Mouse (Mus musculus): Measurements from ENCODE around the gene Cyth3. TPM values are rescaled to one million over a fixed set of nuclear protein-coding genes. Genes with fewer than 3 reads are reported as not detected.

Cyth3 gene
- polyA plus RNA-seq, 1 experiment: 23.9 TPM

DNA sequence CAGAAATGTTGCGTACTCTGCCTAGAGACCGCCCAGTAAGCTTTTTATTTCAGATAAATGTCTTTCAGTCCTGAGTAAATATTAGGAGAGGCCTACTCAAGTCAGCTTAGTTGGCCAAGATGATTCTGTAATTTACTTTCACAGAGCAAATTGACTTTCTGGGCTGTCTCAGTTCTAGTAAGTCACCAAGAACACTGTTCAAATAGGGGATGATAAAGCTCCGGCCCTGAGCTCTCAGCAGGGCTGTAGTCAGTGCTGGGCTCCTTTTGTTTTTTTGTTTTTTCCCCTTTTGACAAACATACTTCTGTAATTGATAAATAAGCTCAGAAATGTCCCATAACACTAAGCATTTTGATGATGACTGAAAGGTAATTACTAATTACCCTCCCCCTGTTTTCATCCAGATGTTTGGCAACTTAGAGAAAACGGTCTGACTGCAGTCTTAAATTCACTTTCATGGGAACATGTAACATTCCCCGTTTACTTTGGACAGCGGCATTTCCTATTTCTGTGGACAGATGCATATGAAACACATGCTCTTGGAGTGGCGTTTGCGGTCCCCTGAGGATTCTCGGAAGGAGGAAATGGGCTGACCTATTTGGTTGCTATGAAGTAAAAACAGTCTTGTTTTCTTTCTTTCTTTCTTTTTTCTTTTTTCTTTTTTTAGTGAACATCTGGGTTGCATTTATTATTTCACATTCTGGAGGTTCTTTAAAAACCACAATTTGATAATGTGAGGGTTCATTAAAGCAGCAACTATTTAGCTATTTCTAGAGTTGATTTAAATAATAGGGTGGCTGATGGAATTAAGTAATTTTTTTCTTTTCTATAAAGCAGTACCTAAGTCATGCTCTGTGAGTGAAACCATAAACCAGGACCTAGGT is 10.7 kb downstream of the Cyth3 start:
- no peak for TF ChIP-seq CTCF (IDR thresholded peaks at IDR 0.05; ENCODE audit: control insufficient read depth, insufficient read depth, insufficient read length)
- TF ChIP-seq CEBPB (IDR thresholded peaks at IDR 0.05; ENCODE audit: low read depth): no peak
- TF ChIP-seq FOSL1 (IDR thresholded peaks at IDR 0.05; ENCODE audit: insufficient read depth, low read length, poor library complexity, severe bottlenecking): no peak
- no peak for TF ChIP-seq MYOG (IDR thresholded peaks at IDR 0.05; ENCODE audit: control insufficient read depth, extremely low read depth, insufficient read length)
- TF ChIP-seq MYOD1 (IDR thresholded peaks at IDR 0.05; ENCODE audit: control insufficient read depth, insufficient read length, low read depth): no peak
- TF ChIP-seq MAX (IDR thresholded peaks at IDR 0.05): peak; percentile 80
- Histone ChIP-seq H3K79me2 (ENCODE audit: control insufficient read depth, insufficient read depth) (peaks cover 92% of the 10 kb centered on the region), H3K79me3 (ENCODE audit: low read depth) (peaks cover 71% of the 10 kb centered on the region), H3K36me3 (ENCODE audit: control insufficient read depth, insufficient read depth) (peaks cover 17% of the 10 kb centered on the region), H3K27me3 (ENCODE audit: control insufficient read depth, insufficient read depth, insufficient read length) (no peaks in the 10 kb centered on the region), H3K4me3 (ENCODE audit: insufficient read depth, poor library complexity, severe bottlenecking) (no peak overlapping the region), H3ac (ENCODE audit: control insufficient read depth, insufficient read length, low read depth) (no peak overlapping the region)

- Histone ChIP-seq H3ac (ENCODE audit: control insufficient read depth, insufficient read length, low read depth) (peak overlapping the region; percentile 10), H3K4me3 (ENCODE audit: insufficient read depth, poor library complexity, severe bottlenecking) (no peak overlapping the region), H3K27me3 (ENCODE audit: control insufficient read depth, insufficient read depth, insufficient read length) (no peaks in the 10 kb centered on the region), H3K79me3 (ENCODE audit: low read depth) (peaks cover 68% of the 10 kb centered on the region), H3K36me3 (ENCODE audit: control insufficient read depth, insufficient read depth) (peaks cover 17% of the 10 kb centered on the region), H3K79me2 (ENCODE audit: control insufficient read depth, insufficient read depth) (peaks cover 86% of the 10 kb centered on the region)
- no peak for TF ChIP-seq CEBPB (IDR thresholded peaks at IDR 0.05; ENCODE audit: low read depth)
- no peak for TF ChIP-seq FOSL1 (IDR thresholded peaks at IDR 0.05; ENCODE audit: insufficient read depth, low read length, poor library complexity, severe bottlenecking)
- no peak for TF ChIP-seq CTCF (IDR thresholded peaks at IDR 0.05; ENCODE audit: control insufficient read depth, insufficient read depth, insufficient read length)
- TF ChIP-seq USF1 (IDR thresholded peaks at IDR 0.05; ENCODE audit: low read depth): no peak
- TF ChIP-seq MYOD1 (IDR thresholded peaks at IDR 0.05; ENCODE audit: control insufficient read depth, insufficient read length, low read depth): no peak
Measured at GRCm38 (mm10) chr5:143633558-143633871, 11.3 kb downstream of the Cyth3 start.

DNA sequence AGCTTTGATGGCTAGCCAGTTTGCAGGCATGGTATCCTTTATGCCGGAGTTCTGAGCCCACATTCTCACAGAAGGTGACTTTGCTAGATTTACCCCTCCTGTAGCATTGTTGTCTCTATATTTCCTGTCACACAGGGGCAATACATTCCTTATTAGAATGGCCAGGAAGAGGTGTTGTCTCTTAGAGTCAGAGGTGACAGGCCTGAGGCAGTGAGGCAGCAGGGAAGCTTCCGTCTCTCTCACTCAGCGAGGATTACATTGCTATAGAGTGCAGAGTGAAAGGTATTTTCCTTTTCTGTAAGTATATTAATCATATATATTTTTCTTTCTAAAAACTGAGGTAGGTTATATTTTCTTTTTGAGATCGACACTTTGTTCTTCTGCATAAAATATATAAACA is 11.6 kb downstream of the Cyth3 start:
- H3K36me3 ChIP-seq (ENCODE audit: control insufficient read depth, insufficient read depth): peaks cover 17% of the 10 kb centered on the region
- TF ChIP-seq USF1 (IDR thresholded peaks at IDR 0.05; ENCODE audit: low read depth): no peak

DNA sequence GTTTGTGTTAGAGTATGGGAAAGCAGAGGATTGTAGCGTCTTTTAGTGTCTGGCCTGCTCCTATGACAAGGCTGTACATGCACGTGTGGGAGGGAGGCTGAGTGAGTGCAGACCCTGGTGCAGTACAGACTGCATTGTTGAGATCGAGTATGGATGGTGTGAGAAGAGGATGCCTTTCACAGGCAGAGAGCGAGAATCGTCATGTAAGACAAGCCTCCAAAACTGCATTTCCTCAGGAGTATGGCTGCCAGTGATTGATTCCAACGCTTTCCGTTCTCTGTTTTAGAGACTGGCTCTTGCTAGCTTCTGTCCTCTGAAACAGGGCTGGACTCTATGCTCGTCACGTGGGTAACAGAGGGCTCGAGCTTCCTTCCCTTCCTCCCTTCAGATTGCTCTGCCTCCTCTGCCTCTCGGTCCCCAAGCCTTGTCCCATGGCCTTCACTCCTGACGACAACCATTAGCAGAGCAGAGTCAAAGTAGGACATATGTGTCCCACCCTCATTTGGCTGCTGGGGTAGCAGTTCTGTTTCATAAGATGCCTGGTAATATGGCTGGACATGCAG is 12.4 kb downstream of the Cyth3 start:
- TF ChIP-seq FOSL1 (IDR thresholded peaks at IDR 0.05; ENCODE audit: insufficient read depth, low read length, poor library complexity, severe bottlenecking): no peak
- TF ChIP-seq CEBPB (IDR thresholded peaks at IDR 0.05; ENCODE audit: low read depth): no peak
- TF ChIP-seq CTCF (IDR thresholded peaks at IDR 0.05; ENCODE audit: control insufficient read depth, insufficient read depth, insufficient read length): no peak
- TF ChIP-seq MAX (IDR thresholded peaks at IDR 0.05): no peak
- TF ChIP-seq MYOD1 (IDR thresholded peaks at IDR 0.05; ENCODE audit: control insufficient read depth, insufficient read length, low read depth): no peak
- TF ChIP-seq USF1 (IDR thresholded peaks at IDR 0.05; ENCODE audit: low read depth): no peak
- H3ac ChIP-seq (ENCODE audit: control insufficient read depth, insufficient read length, low read depth): no peak overlapping the region

More for the DNA sequence above, 11.6 kb downstream of the Cyth3 start:
- Histone ChIP-seq H3K79me2 (ENCODE audit: control insufficient read depth, insufficient read depth) (peaks cover 83% of the 10 kb centered on the region), H3K27me3 (ENCODE audit: control insufficient read depth, insufficient read depth, insufficient read length) (no peaks in the 10 kb centered on the region), H3K79me3 (ENCODE audit: low read depth) (peaks cover 65% of the 10 kb centered on the region), H3K4me3 (ENCODE audit: insufficient read depth, poor library complexity, severe bottlenecking) (no peak overlapping the region), H3ac (ENCODE audit: control insufficient read depth, insufficient read length, low read depth) (peak overlapping the region; percentile 10)

GRCm38 (mm10) chr5:143635358-143635757 is 13.1 kb downstream of the Cyth3 start:
- peaks cover 14% of the 10 kb centered on the region for H3K36me3 ChIP-seq (ENCODE audit: control insufficient read depth, insufficient read depth)
- no peak overlapping the region for H3ac ChIP-seq (ENCODE audit: control insufficient read depth, insufficient read length, low read depth)
- H3K79me2 ChIP-seq (ENCODE audit: control insufficient read depth, insufficient read depth): peaks cover 83% of the 10 kb centered on the region
- no peak for TF ChIP-seq FOSL1 (IDR thresholded peaks at IDR 0.05; ENCODE audit: insufficient read depth, low read length, poor library complexity, severe bottlenecking)
- TF ChIP-seq CTCF (IDR thresholded peaks at IDR 0.05; ENCODE audit: control insufficient read depth, insufficient read depth, insufficient read length): no peak
- TF ChIP-seq USF1 (IDR thresholded peaks at IDR 0.05; ENCODE audit: low read depth): no peak
- TF ChIP-seq MAX (IDR thresholded peaks at IDR 0.05): no peak
- TF ChIP-seq MYOD1 (IDR thresholded peaks at IDR 0.05; ENCODE audit: control insufficient read depth, insufficient read length, low read depth): no peak
- no peak for TF ChIP-seq CEBPB (IDR thresholded peaks at IDR 0.05; ENCODE audit: low read depth)
- TF ChIP-seq MYOG (IDR thresholded peaks at IDR 0.05; ENCODE audit: control insufficient read depth, extremely low read depth, insufficient read length): no peak
- peaks cover 62% of the 10 kb centered on the region for H3K79me3 ChIP-seq (ENCODE audit: low read depth)
- H3K4me3 ChIP-seq (ENCODE audit: insufficient read depth, poor library complexity, severe bottlenecking): no peak overlapping the region
- no peaks in the 10 kb centered on the region for H3K27me3 ChIP-seq (ENCODE audit: control insufficient read depth, insufficient read depth, insufficient read length)

More for the DNA sequence above, 12.4 kb downstream of the Cyth3 start:
- peaks cover 83% of the 10 kb centered on the region for H3K79me2 ChIP-seq (ENCODE audit: control insufficient read depth, insufficient read depth)
- peaks cover 62% of the 10 kb centered on the region for H3K79me3 ChIP-seq (ENCODE audit: low read depth)
- peaks cover 17% of the 10 kb centered on the region for H3K36me3 ChIP-seq (ENCODE audit: control insufficient read depth, insufficient read depth)
- H3K27me3 ChIP-seq (ENCODE audit: control insufficient read depth, insufficient read depth, insufficient read length): no peaks in the 10 kb centered on the region
- H3K4me3 ChIP-seq (ENCODE audit: insufficient read depth, poor library complexity, severe bottlenecking): no peak overlapping the region

- no peak overlapping the region for H3ac ChIP-seq (ENCODE audit: control insufficient read depth, insufficient read length, low read depth)
- peaks cover 62% of the 10 kb centered on the region for H3K79me3 ChIP-seq (ENCODE audit: low read depth)
- H3K79me2 ChIP-seq (ENCODE audit: control insufficient read depth, insufficient read depth): peaks cover 83% of the 10 kb centered on the region
- H3K36me3 ChIP-seq (ENCODE audit: control insufficient read depth, insufficient read depth): peaks cover 8% of the 10 kb centered on the region
- TF ChIP-seq MYOG (IDR thresholded peaks at IDR 0.05; ENCODE audit: control insufficient read depth, extremely low read depth, insufficient read length) (no peak), USF1 (IDR thresholded peaks at IDR 0.05; ENCODE audit: low read depth) (no peak), CTCF (IDR thresholded peaks at IDR 0.05; ENCODE audit: control insufficient read depth, insufficient read depth, insufficient read length) (no peak), MAX (IDR thresholded peaks at IDR 0.05) (no peak), CEBPB (IDR thresholded peaks at IDR 0.05; ENCODE audit: low read depth) (no peak), MYOD1 (IDR thresholded peaks at IDR 0.05; ENCODE audit: control insufficient read depth, insufficient read length, low read depth) (no peak), FOSL1 (IDR thresholded peaks at IDR 0.05; ENCODE audit: insufficient read depth, low read length, poor library complexity, severe bottlenecking) (no peak)
- H3K4me3 ChIP-seq (ENCODE audit: insufficient read depth, poor library complexity, severe bottlenecking): no peak overlapping the region
- H3K27me3 ChIP-seq (ENCODE audit: control insufficient read depth, insufficient read depth, insufficient read length): no peaks in the 10 kb centered on the region
Measured at GRCm38 (mm10) chr5:143636173-143636572, 13.9 kb downstream of the Cyth3 start.
